Mouse (Mus musculus) testis, postnatal 14 days (tissue): ENCODE data around the gene Ccp110.

ENCODE experiments used
- DNase-seq: peaks from one replicate; pipeline ENCODE4 v3.0.0; 2021; ENCODE audit warnings: low spot score

Ccp110 gene

GRCm38 (mm10) chr7:118769655-118770054 is 57.3 kb downstream of the Ccp110 start:
- no peak for DNase-seq

GRCm38 (mm10) chr7:118773027-118773426 is 60.7 kb downstream of the Ccp110 start:
- no peak for DNase-seq

GRCm38 (mm10) chr7:118775991-118776390 is 63.6 kb downstream of the Ccp110 start:
- no peak for DNase-seq

GRCm38 (mm10) chr7:118776491-118776890 is 64.1 kb downstream of the Ccp110 start:
- no peak for DNase-seq

- DNase-seq, result peak; percentile 78
Observed at GRCm38 (mm10) chr7:118777598-118778394, 65.4 kb downstream of the Ccp110 start.

- DNase-seq, result no peak
Observed at GRCm38 (mm10) chr7:118778561-118778960, 66.2 kb downstream of the Ccp110 start.

GRCm38 (mm10) chr7:118783305-118784001 is 71.1 kb downstream of the Ccp110 start:
- no peak for DNase-seq

- no peak for DNase-seq
Observed at GRCm38 (mm10) chr7:118786091-118786490, 73.7 kb downstream of the Ccp110 start.
